In the genomic region with DNA sequence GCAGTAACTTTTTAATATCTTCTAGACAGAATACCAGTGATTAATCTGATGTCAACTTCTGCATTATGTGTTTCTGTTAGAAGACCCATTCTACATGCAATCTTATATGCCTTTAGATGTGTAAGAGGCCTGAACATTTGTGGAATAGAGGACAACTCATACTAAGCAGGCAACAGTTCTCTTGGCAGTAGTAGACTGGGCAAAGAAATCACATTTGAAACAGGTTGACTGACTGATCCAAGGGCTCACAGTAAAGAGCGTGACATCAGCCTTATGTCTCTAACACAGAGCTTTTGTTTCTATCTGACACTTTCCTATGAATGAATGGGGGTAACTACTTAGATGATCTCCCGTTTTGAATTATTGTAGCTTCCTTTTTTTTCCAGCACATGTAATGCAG, we compare ENCODE assay signal across 29 mouse cellular contexts.
"Had no signal": no experiment of that assay in that cellular context is flagged by ENCODE, and none has a peak within 500 bp of the region (broad histone marks: within the 10 kb centered on the region; RNA-seq: fewer than 3 reads in every experiment).

No protein-coding gene starts in this region.

- H3K9me3 ChIP-seq: heart, embryonic 15.5 days; hindbrain, embryonic 10.5 days; hindbrain, embryonic 12.5 days; hindbrain, embryonic 13.5 days; hindbrain, embryonic 15.5 days; intestine, embryonic 15.5 days; kidney, embryonic 15.5 days had no signal

- H3K9ac ChIP-seq: heart, embryonic 15.5 days; hindbrain, embryonic 12.5 days; hindbrain, embryonic 13.5 days; hindbrain, embryonic 14.5 days; hindbrain, embryonic 15.5 days; intestine, embryonic 15.5 days; kidney, embryonic 15.5 days had no signal

- H3K4me1 ChIP-seq: heart, embryonic 15.5 days; hindbrain, embryonic 10.5 days; hindbrain, embryonic 12.5 days; hindbrain, embryonic 13.5 days; hindbrain, embryonic 15.5 days; intestine, embryonic 15.5 days; kidney, embryonic 15.5 days had no signal

- H3K4me3 ChIP-seq: heart, embryonic 15.5 days; hindbrain, embryonic 10.5 days; hindbrain, embryonic 12.5 days; hindbrain, embryonic 13.5 days; hindbrain, embryonic 15.5 days; intestine, embryonic 15.5 days; kidney, embryonic 15.5 days; layer of hippocampus, adult 2 months; left cerebral cortex, adult 2 months had no signal

- H3K27ac ChIP-seq: heart, embryonic 15.5 days; hindbrain, embryonic 10.5 days; hindbrain, embryonic 12.5 days; hindbrain, embryonic 13.5 days; hindbrain, embryonic 14.5 days; hindbrain, embryonic 15.5 days; hindbrain, postnatal 0 days; intestine, embryonic 15.5 days; kidney, embryonic 15.5 days; kidney, postnatal 0 days; layer of hippocampus, adult 2 months; left cerebral cortex, adult 2 months had no signal

- H3K27me3 ChIP-seq: heart, embryonic 15.5 days; hindbrain, embryonic 12.5 days; hindbrain, embryonic 13.5 days; hindbrain, embryonic 15.5 days; intestine, embryonic 15.5 days; kidney, embryonic 15.5 days had no signal

- H3K36me3 ChIP-seq: heart, embryonic 15.5 days; hindbrain, embryonic 10.5 days; hindbrain, embryonic 12.5 days; hindbrain, embryonic 13.5 days; hindbrain, embryonic 15.5 days; intestine, embryonic 15.5 days; kidney, embryonic 15.5 days had no signal

- DNase-seq: heart, postnatal 10 days; heart, postnatal 14 days; heart, postnatal 36 days; heart, postnatal 4 days; kidney, adult 11 months; kidney, adult 18-20 months; kidney, adult 2 months; kidney, adult 8-10 months; kidney, adult 9 months; kidney, postnatal 10 days; kidney, postnatal 14 days; kidney, postnatal 25 days; kidney, postnatal 36 days; kidney, postnatal 4 days had no signal

- ATAC-seq: hindbrain, postnatal 0 days; inflammation-experienced regulatory T-cells, adult 6 months; intestine, embryonic 15.5 days; intestine, embryonic 16.5 days; intestine, postnatal 0 days had no signal

- H3K4me2 ChIP-seq: heart, embryonic 15.5 days; hindbrain, embryonic 12.5 days; hindbrain, embryonic 13.5 days; hindbrain, embryonic 14.5 days; hindbrain, embryonic 15.5 days; intestine, embryonic 15.5 days; kidney, embryonic 15.5 days had no signal
